In genomic region chr4:81249245-81249644, GRCm38 (mm10) we compare ENCODE assay signal across 10 mouse cellular contexts.
"Had no signal": no experiment of that assay in that cellular context is flagged by ENCODE, and none has a peak within 500 bp of the region (broad histone marks: within the 10 kb centered on the region; RNA-seq: fewer than 3 reads in every experiment).

No protein-coding gene starts in this region.

- DNase-seq: left cerebral cortex, postnatal 4 days; liver; midbrain, embryonic 14.5 days; thymus, postnatal 36 days had no signal

- ATAC-seq: intestine, embryonic 15.5 days had no signal

- H3K27me3 ChIP-seq: intestine, embryonic 15.5 days; lung, embryonic 15.5 days; neural tube, embryonic 12.5 days had no signal

- H3K9me3 ChIP-seq: intestine, embryonic 15.5 days; lung, embryonic 15.5 days; neural tube, embryonic 12.5 days had no signal

- H3K4me3 ChIP-seq: intestine, embryonic 15.5 days; layer of hippocampus, adult 2 months; lung, embryonic 15.5 days; neural tube, embryonic 12.5 days had no signal

- H3K9ac ChIP-seq: hindbrain, embryonic 14.5 days; intestine, embryonic 15.5 days; liver, embryonic 14.5 days; lung, embryonic 15.5 days; neural tube, embryonic 12.5 days had no signal

- H3K4me2 ChIP-seq: hindbrain, embryonic 14.5 days; intestine, embryonic 15.5 days; lung, embryonic 15.5 days; neural tube, embryonic 12.5 days had no signal

- H3K36me3 ChIP-seq: intestine, embryonic 15.5 days; lung, embryonic 15.5 days; neural tube, embryonic 12.5 days had no signal

- H3K4me1 ChIP-seq: intestine, embryonic 15.5 days; neural tube, embryonic 12.5 days had no signal

- H3K27ac ChIP-seq: hindbrain, embryonic 14.5 days; intestine, embryonic 15.5 days; layer of hippocampus, adult 2 months; liver, embryonic 14.5 days; lung, embryonic 15.5 days; neural tube, embryonic 12.5 days had no signal
